Mouse (Mus musculus) heart, adult 9 months (tissue): ENCODE measurements at regions not wholly inside any gene's neighbourhood (a gene's known extent, or its start where the extent isn't known, plus 50 kb on each side); places are given as distances from the start of the nearest gene placed in this dataset.
A peak's percentile ranks its signal among the peaks of the same experiment; 100 is the strongest.

Experiments
- DNase-seq, 2 experiments: peaks; one replicate each; pipeline ENCODE4 v3.0.0; 2022; ENCODE audit warnings: low spot score in 2 of 2

DNA sequence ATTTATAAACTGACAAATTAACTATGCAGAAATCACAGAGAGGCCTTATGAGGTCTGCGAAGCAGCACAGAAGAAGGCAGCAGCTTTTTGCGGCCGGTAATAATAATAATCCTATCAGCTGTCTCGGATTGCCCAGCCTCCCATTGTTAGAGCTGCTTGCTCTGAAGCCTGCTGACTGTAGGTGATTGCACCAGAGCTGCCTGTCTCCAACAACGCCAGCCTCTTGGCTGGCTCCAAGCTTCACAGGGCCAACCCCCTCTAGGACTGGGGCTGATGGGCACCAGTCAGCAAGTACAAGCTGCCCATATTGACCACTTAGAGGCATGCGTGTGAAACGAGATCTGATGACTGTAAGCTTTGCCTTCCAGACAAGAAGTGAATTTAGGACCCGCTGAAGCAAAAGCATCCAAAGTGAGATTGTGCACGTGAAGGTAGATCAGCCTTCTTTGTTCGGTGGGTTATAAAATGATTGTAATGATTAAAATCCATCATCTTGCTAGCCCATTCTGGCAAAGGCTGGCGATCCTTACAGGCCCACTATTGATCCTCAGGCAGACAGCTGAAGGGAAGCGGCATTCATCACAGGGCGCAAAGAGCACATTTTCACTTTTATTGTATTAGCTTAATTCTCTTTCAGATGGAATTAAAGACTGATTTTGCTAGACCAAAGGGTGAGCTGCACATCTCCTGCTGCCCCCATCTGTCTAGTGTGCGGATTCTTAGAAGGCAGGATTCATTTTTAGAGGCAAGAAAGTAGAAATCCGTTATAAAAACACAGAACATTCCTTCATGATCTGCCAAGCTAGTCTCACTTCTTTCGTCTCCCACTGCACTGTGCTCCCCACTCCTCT lies 503.2 kb upstream of the Smim15 start:
- DNase-seq: no peak

GRCm38 (mm10) chr13:107540305-107540704 lies 503.9 kb upstream of the Smim15 start:
- no peak for DNase-seq

- no peak for DNase-seq
These were observed 504.4 kb upstream of the Smim15 start for GRCm38 (mm10) chr13:107539867-107540266.

DNA sequence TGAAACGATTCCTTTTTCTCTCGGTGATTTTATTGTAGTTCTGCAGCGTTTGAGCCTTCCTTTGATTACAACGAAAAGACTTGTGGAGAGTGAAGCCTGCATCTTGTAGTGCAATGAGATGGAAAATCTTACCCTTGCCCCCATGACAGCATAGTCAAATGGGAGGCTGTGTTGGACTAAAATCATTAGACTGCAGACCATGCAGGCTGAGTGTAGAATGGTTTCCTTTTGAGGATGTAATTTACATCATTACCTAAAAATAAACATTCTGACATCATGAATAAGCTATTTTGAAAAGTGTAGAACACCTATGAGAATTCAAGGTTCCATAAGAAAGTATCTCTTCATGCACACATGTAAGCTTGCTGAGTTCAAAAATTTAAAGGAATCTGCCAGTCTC lies 504.9 kb upstream of the Smim15 start:
- DNase-seq: no peak

- no peak for DNase-seq
These were observed 509.0 kb upstream of the Smim15 start for GRCm38 (mm10) chr13:107535213-107535612.

GRCm38 (mm10) chr13:107533323-107533722 lies 510.9 kb upstream of the Smim15 start:
- DNase-seq: no peak

DNA sequence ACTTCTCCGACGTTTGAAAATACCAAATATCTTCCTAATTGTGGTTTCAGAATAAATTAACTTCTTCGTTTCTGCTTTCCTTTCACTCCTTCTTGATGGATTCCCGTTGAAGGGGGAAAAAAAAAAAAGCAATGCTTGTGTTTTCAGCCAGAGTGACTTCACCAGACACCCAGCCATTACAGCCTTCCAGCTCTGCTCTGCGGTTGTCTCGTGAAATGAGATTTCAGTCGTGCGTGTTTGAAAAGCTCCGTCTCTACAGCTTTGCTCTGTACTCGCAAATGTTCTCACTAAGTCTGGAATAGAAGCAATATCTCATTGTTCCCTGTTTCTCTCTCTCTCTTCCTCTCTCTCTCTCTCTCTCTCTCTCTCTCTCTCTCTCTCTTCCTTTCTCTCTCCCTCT lies 509.6 kb upstream of the Kif2a start:
- no peak for DNase-seq

DNA sequence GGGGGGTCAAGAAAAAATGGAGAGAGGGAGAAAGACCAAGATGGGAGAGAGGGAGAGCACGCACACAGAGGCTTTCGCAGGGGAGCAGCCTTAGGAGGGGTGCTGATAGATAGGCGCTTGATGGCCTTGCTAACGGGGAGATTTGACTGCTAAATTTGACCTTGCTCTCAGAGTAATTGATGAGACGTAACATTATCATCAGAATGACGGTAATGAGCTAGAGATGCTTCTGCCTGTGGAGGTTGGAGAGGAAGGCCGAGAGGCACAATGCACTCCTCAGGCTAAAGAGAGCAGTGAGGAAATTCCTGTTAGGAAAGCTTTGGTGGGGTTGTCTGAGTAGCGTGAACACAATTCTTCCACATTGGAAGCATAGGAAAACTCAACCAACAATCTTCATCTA lies 509.1 kb upstream of the Kif2a start:
- DNase-seq: no peak

- no peak for DNase-seq
These were observed 508.5 kb upstream of the Kif2a start for GRCm38 (mm10) chr13:107530392-107530791.

- DNase-seq: no peak
These were observed 507.0 kb upstream of the Kif2a start for GRCm38 (mm10) chr13:107528724-107529456.

- no peak for DNase-seq
These were observed 501.0 kb upstream of the Kif2a start for GRCm38 (mm10) chr13:107522942-107523341.

DNA sequence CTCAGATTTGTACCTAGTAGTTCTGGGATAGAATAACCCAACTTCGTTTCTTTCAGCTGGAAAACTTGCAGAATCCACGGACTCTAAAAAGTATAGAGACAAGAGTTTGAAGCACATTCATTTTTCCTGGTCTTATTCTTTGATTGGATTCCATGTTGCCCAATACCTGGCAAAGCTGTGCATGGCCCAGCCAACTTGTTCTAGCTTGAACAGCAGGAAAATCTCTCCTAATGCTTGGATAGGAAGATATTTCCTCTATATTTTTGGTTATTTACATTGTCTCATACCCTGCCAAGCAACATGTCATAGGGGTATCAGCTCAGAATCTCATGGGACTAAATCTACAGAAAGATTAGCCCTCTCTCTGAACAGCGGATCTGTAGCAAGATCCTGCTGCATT lies 492.3 kb upstream of the Kif2a start:
- DNase-seq: no peak

DNA sequence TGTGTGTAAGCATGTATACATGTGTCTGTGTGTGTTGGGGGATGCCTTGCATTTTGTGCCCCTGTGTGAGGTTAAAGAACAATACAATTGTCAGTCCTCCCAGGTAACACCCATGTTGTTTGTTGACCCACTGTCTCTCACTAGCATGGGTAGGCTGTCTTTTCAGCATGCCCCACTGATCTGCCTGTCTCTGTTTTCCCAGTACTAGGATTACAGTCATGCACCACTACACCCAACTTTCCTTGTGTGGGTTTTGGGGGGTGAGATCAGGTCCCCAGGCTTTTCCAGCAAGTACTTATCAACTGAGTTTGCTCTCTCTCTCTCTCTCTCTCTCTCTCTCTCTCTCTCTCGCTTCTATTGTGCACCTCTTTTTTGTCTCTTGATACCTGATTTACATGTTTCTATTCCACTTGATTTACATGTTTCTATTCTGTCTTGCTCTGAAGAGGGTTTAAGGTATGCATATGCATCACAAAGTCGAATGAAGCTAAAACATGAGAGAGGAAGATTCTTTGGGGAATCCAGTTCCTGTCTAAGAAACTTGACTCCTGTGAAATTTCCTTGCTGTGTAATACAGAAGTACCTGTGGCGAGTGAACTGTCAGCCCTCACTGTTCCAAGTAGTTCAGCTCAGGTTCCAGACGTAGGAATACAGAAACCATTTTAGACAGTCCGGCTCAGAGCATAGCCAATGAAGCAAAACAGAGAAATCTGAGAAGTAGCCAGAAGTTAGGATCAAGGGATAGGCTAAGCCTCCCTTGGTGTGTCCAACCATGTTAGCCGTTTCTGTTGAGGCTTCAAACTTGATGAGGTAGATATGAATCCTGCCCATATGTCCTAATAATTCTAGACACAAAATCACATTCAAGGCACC lies 491.6 kb upstream of the Kif2a start:
- DNase-seq: no peak

DNA sequence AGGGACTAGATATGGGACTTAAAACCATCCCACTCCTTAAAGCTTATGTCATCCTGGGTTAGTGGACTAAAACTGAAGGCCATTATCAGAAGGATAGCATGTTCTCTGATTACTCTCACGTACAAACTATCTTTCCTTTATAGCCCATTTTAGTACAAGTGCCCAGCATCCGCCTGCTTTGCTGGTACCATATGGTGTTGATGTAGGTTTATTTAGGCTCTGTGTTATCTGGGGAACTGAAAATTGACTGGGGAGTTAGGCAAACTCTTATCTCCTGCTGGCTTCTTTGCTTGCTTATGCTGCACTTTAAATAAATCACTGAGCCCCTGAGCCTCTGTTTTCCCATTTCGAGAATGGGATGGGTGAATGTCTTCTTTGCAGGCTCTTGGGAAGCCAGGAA lies 485.4 kb upstream of the Kif2a start:
- no peak for DNase-seq

GRCm38 (mm10) chr13:107506832-107507231 lies 484.9 kb upstream of the Kif2a start:
- DNase-seq: no peak

- no peak for DNase-seq
These were observed 483.4 kb upstream of the Kif2a start for GRCm38 (mm10) chr13:107505318-107505717.

DNA sequence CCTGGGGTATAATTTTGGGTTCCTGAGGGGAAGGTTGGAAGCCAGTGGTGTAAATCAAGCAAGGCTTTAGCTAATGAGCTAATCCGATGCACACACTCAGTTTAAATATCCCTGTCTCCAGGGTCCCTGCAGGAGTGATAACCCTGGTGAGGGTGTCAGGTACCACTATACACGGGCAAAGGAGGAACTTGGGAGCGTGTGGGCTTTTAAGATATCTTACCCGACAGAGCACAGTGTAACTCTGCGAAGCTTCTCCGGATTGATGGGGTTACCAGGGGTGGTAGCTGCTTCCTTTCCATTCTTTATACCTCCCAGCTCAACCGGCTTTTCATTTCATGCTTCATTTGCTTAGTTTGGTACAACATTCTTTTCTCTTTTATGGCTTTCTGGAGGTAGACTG lies 480.3 kb upstream of the Kif2a start:
- no peak for DNase-seq

DNA sequence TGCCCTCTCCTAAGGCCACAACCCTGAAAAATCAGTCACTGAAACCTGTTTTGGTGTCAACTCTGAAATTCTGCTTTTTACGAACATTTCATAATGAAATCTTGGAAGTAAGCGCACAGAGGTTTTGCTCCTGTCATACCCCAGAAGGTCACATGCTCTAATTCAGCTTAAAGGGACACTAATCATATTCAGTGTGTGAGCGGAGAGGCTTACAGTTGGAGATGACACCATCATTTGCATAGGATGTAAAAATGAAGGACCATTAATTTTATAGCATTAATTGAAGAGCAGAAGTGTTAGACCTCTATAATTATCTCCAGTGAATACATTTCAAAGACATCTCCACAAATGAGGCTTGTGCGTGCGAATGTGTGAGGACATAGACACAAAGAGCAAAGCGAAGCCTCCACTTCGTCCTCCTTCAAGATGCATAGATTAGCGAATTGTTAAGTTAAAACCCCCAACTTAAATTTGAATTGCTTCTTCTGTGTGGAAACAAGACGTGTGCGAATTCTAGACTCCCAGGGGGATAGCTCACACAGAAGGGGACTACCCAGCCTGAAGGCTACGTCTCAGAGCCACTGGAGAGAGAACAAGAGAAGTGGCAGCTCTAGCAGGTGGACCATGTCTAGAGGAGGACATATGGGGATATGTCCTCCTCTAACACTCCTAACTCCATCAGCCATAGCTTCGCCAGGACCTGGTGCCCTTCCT lies 479.0 kb upstream of the Kif2a start:
- DNase-seq: no peak

- DNase-seq: no peak
These were observed 477.4 kb upstream of the Kif2a start for GRCm38 (mm10) chr13:107499296-107499695.

DNA sequence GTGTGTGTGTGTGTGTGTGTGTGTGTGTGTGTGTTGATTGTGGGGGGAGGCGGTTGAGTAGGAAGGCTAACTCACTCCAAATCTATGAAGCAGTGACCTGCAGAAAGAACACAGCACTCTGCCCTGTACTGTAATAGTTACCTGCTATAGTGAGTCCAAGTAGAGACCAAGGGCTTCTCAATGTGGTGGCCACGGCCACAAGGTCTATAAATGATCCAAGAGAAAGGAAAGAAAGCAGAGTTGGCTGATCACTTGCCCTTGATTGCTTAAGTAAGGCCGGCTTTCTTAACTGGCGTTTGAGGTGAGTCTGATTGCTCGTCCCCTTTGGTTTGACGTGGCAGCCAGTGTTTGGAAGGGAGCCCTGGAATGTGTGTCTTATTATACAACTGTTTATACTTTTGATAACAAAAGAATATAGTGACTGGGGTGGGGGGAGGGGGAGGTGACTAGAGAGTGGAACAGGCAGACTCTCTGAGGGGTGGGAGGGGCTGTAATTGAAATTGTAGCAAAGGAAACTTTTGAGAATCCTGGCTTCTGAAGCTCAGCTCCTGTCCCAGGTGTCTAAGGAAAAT lies 473.3 kb upstream of the Kif2a start:
- no peak for DNase-seq

DNA sequence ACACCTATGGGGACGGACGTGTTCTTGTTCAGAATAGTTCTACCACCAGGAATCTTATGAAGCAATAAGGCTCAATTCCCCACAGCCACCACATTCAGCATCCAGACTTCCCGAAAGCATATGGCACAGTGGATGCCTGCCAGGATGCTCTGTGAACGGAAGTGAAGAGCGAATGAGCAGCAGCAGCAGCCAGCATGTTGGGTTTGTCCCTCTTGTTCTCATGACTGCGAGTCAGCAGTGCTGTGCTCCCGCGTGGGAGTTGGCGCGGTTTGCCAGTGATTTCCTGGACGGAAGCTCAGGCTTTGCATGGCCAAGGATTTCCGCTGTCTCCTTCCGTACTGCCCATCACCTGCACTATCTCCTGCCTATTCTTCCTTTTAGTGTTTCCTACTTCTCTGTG lies 471.8 kb upstream of the Kif2a start:
- peak; percentile 34 to 54 for DNase-seq
